21 mouse cellular contexts compared by ENCODE assay signal in genomic region chr14:45815598-45815997, GRCm38 (mm10).
"Had no signal": no experiment of that assay in that cellular context is flagged by ENCODE, and none has a peak within 500 bp of the region (broad histone marks: within the 10 kb centered on the region; RNA-seq: fewer than 3 reads in every experiment).

No protein-coding gene starts in this region.

- H3K4me3 ChIP-seq: limb, embryonic 12.5 days; limb, embryonic 15.5 days; myocyte; neural tube, embryonic 13.5 days; stomach, embryonic 15.5 days had no signal

- H3K4me2 ChIP-seq: limb, embryonic 12.5 days; limb, embryonic 15.5 days; liver, embryonic 11.5 days; lung, embryonic 14.5 days; midbrain, embryonic 11.5 days; neural tube, embryonic 13.5 days; stomach, embryonic 15.5 days had no signal

- H3K36me3 ChIP-seq: limb, embryonic 12.5 days; limb, embryonic 15.5 days; neural tube, embryonic 13.5 days; stomach, embryonic 15.5 days had no signal

- H3K27me3 ChIP-seq: limb, embryonic 12.5 days; limb, embryonic 15.5 days; neural tube, embryonic 13.5 days; stomach, embryonic 15.5 days had no signal

- ATAC-seq: liver, postnatal 0 days had no signal

- DNase-seq: kidney, adult 9 months; kidney, postnatal 14 days; kidney, postnatal 4 days; left cerebral cortex, postnatal 4 days; liver, postnatal 0 days; lung, embryonic 14.5 days; lung, postnatal 14 days; lung, postnatal 4 days; midbrain, embryonic 14.5 days; retina, postnatal 1 day; right cerebral cortex, postnatal 25 days; spleen, adult 18-20 months; thymus, postnatal 25 days had no signal

- H3K9ac ChIP-seq: limb, embryonic 12.5 days; limb, embryonic 15.5 days; liver, embryonic 14.5 days; liver, postnatal 0 days; lung, embryonic 14.5 days; neural tube, embryonic 13.5 days; stomach, embryonic 15.5 days had no signal

- H3K4me1 ChIP-seq: limb, embryonic 15.5 days; neural tube, embryonic 13.5 days; stomach, embryonic 15.5 days had no signal

- H3K9me3 ChIP-seq: limb, embryonic 15.5 days; neural tube, embryonic 13.5 days; stomach, embryonic 15.5 days had no signal

- H3K27ac ChIP-seq: limb, embryonic 12.5 days; limb, embryonic 15.5 days; liver, embryonic 14.5 days; neural tube, embryonic 13.5 days; stomach, embryonic 15.5 days had no signal
